Mouse (Mus musculus) intestine, embryonic 16.5 days (tissue): ENCODE data around the gene Pan2. TPM values are rescaled to one million over a fixed set of nuclear protein-coding genes. Genes with fewer than 3 reads are reported as not detected.
"Not testable (repeated sequence)": the region's sequence is repeated elsewhere in the genome, so short reads cannot be mapped to it uniquely, and the experiment has no call there.

Experiments
- ATAC-seq: fragments of 200-750 bp; cut with Nextera tagmentation; 2 replicates; pipeline ENCODE4 v1.8.0; 2017; ENCODE audit warnings: moderate TSS enrichment, moderate library complexity
- H3K27ac ChIP-seq: fragments of 300-500 bp; sonication (generic); 2 replicates; pipeline ENCODE4 v1.5.1; 2014; ENCODE audit warnings: mild to moderate bottlenecking, low read length
- H3K27me3 ChIP-seq: fragments of 300-500 bp; sonication (generic); replicated peaks from 2 replicates; pipeline ENCODE4 v1.6.1; 2014; ENCODE audit warnings: low read length, control low read depth, mixed read lengths; ENCODE audit not compliant: control insufficient read depth, insufficient read depth
- H3K36me3 ChIP-seq: fragments of 300-500 bp; sonication (generic); 2 replicates; pipeline ENCODE4 v1.6.1; 2014; ENCODE audit warnings: low read length, control low read depth; ENCODE audit not compliant: control insufficient read depth, insufficient read depth
- H3K4me1 ChIP-seq: fragments of 300-500 bp; sonication (generic); 2 replicates; pipeline ENCODE4 v1.6.1; 2014; ENCODE audit warnings: low read length, control low read depth, mixed read lengths; ENCODE audit not compliant: control insufficient read depth, insufficient read depth
- H3K4me2 ChIP-seq: fragments of 300-500 bp; sonication (generic); 2 replicates; pipeline ENCODE4 v1.6.1; 2014; ENCODE audit warnings: low read depth, low read length, control low read depth
- H3K4me3 ChIP-seq: fragments of 300-500 bp; sonication (generic); 2 replicates; pipeline ENCODE4 v1.5.1; 2014; ENCODE audit warnings: mild to moderate bottlenecking, low read length
- H3K9ac ChIP-seq: fragments of 300-500 bp; sonication (generic); 2 replicates; pipeline ENCODE4 v1.6.1; 2014; ENCODE audit warnings: low read depth, low read length
- H3K9me3 ChIP-seq: fragments of 300-500 bp; sonication (generic); 2 replicates; pipeline ENCODE4 v1.6.1; 2016; ENCODE audit warnings: low read length, control low read depth; ENCODE audit not compliant: control insufficient read depth
- WGBS: fragments of 180-500 bp; shearing (Covaris S2); extraction: QIAGEN DNeasy Blood & Tissue Kit; methylation state at CpG from one replicate; pipeline ENCODE4 v1.1.7; 2014; 5-methylcytosine and 5-hydroxymethylcytosine counted together
- polyA plus RNA-seq: library from polyadenylated mRNA; unstranded; fragments of >200 nt; fragmentation: Nextera tagmentation; extraction: Ambion mirVana; gene quantifications from 2 replicates; pipeline ENCODE4 v1.2.1, GENCODE M21; 2015

The Pan2 gene
- polyA plus RNA-seq: 24.7 and 25.5 TPM in 2 replicates

GRCm38 (mm10) chr10:128303126-128304021 is at the start of gene Pan2:
TSS of gene Pan2 (plus strand) at chr10:128303335.
- no peaks in the 10 kb centered on the region for H3K9me3 ChIP-seq
- peak; percentile 99 for ATAC-seq
- WGBS: under 1% methylated on average over 37 of the region's 37 CpGs
- H3K27ac ChIP-seq: peak within 1 kb of the TSS; percentile 96
- no peaks in the 10 kb centered on the region for H3K27me3 ChIP-seq
- H3K36me3 ChIP-seq: 0 out of 2 replicates have a peak, but pooled peaks cover 4% of the 10 kb centered on the region
- peak within 1 kb of the TSS; percentile 96 for H3K4me2 ChIP-seq
- peak within 1 kb of the TSS; percentile 73 for H3K4me3 ChIP-seq
- peaks cover 10% of the 10 kb centered on the region for H3K4me1 ChIP-seq
- peak within 1 kb of the TSS; percentile 89 for H3K9ac ChIP-seq

- no peak within 1 kb of the TSS for H3K4me3 ChIP-seq
- WGBS: 79% methylated on average over 4 of the region's 4 CpGs
- H3K4me1 ChIP-seq: no peaks in the 10 kb centered on the region
- H3K27me3 ChIP-seq: no peaks in the 10 kb centered on the region
- H3K9ac ChIP-seq: no peak within 1 kb of the TSS
- 0 out of 2 replicates have a peak, but pooled peaks have one; percentile 46 for ATAC-seq
- H3K9me3 ChIP-seq: no peaks in the 10 kb centered on the region
- H3K4me2 ChIP-seq: no peak within 1 kb of the TSS
- H3K36me3 ChIP-seq: peaks cover 3% of the 10 kb centered on the region; the same call in 1 of the 2 replicates
- H3K27ac ChIP-seq: no peak within 1 kb of the TSS
Measured at GRCm38 (mm10) chr10:128253677-128254255, 49.4 kb upstream of the Pan2 start, which contains the start of gene Apon. TSS of gene Apon (plus strand) at chr10:128254096.

DNA sequence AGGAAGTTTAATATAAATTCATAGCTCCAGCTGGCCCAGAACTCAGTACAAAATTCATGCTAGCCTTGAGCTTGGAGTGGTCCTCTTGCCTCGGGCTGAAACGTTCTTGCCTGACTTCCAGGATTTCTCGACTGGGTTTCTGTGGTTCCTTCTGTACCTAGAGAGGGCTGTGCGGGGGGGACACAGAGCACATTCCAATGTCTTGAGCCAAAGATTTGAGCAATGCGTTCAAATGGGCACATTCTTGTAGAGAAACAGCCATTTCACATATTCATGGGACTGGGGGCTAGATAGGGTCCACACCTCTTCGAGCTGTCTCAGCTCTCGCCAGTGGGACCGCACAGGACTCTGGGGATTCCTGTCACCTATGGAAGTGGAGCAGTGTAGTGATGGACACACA is 47.2 kb upstream of the Pan2 start:
- Histone ChIP-seq H3K36me3 (no peaks in the 10 kb centered on the region), H3K9ac (no peak overlapping the region), H3K27me3 (no peaks in the 10 kb centered on the region), H3K9me3 (no peaks in the 10 kb centered on the region), H3K4me1 (no peaks in the 10 kb centered on the region), H3K4me3 (no peak overlapping the region), H3K4me2 (no peak overlapping the region), H3K27ac (no peak overlapping the region)
- WGBS: 84% methylated on average over 8 of the region's 8 CpGs
- ATAC-seq: no peak

GRCm38 (mm10) chr10:128256328-128256727 is 46.8 kb upstream of the Pan2 start:
- Histone ChIP-seq H3K9ac (no peak overlapping the region), H3K4me3 (no peak overlapping the region), H3K4me1 (no peaks in the 10 kb centered on the region), H3K27ac (no peak overlapping the region), H3K36me3 (no peaks in the 10 kb centered on the region), H3K9me3 (no peaks in the 10 kb centered on the region), H3K4me2 (no peak overlapping the region), H3K27me3 (no peaks in the 10 kb centered on the region)
- 84% methylated on average over 8 of the region's 8 CpGs for WGBS
- no peak for ATAC-seq

- no peak for ATAC-seq
Measured at GRCm38 (mm10) chr10:128258953-128259352, 44.2 kb upstream of the Pan2 start.

GRCm38 (mm10) chr10:128259946-128260345 is 43.2 kb upstream of the Pan2 start:
- no peaks in the 10 kb centered on the region for H3K4me1 ChIP-seq
- no peaks in the 10 kb centered on the region for H3K27me3 ChIP-seq
- no peak overlapping the region for H3K9ac ChIP-seq
- no peaks in the 10 kb centered on the region for H3K36me3 ChIP-seq
- ATAC-seq: no peak
- H3K4me2 ChIP-seq: no peak overlapping the region
- H3K27ac ChIP-seq: no peak overlapping the region
- WGBS: 85% methylated on average over 5 of the region's 5 CpGs
- no peak overlapping the region for H3K4me3 ChIP-seq
- no peaks in the 10 kb centered on the region for H3K9me3 ChIP-seq

More at GRCm38 (mm10) chr10:128258953-128259352, 44.2 kb upstream of the Pan2 start:
- no peak overlapping the region for H3K4me2 ChIP-seq
- H3K27ac ChIP-seq: no peak overlapping the region
- no peak overlapping the region for H3K9ac ChIP-seq
- no peaks in the 10 kb centered on the region for H3K4me1 ChIP-seq
- H3K9me3 ChIP-seq: no peaks in the 10 kb centered on the region
- no peaks in the 10 kb centered on the region for H3K27me3 ChIP-seq
- H3K36me3 ChIP-seq: no peaks in the 10 kb centered on the region
- WGBS: 73% methylated on average over 4 of the region's 4 CpGs
- H3K4me3 ChIP-seq: no peak overlapping the region

- not testable (repeated sequence) for ATAC-seq
- WGBS: 78% methylated on average over 7 of the region's 7 CpGs
Measured at GRCm38 (mm10) chr10:128260376-128260775, 42.8 kb upstream of the Pan2 start.

DNA sequence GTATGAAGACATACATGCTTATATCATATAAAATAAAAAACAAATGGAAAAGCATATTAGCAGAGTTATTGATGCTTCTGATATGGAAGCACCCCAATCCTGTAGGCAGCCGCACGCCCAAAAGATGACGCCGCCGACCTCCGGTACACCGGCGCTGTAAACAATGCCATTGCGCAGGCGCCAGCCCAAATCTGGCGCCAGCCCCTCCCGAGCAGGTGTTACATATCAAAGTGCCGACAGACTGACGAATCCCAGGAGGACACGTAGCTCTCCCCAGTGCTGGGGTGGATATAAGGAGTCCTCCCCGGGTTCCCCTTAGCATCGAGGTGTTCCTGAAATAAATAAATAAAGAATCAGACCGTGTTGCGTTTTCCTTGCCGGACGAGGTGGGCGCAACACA is 40.8 kb upstream of the Pan2 start:
- Histone ChIP-seq H3K4me1 (no peaks in the 10 kb centered on the region), H3K36me3 (no peaks in the 10 kb centered on the region), H3K4me3 (no peak overlapping the region), H3K4me2 (no peak overlapping the region), H3K27me3 (no peaks in the 10 kb centered on the region), H3K9ac (no peak overlapping the region), H3K9me3 (no peaks in the 10 kb centered on the region), H3K27ac (no peak overlapping the region)
- WGBS: 73% methylated on average over 22 of the region's 22 CpGs
- ATAC-seq: no peak

More at GRCm38 (mm10) chr10:128260376-128260775, 42.8 kb upstream of the Pan2 start:
- H3K4me2 ChIP-seq, H3K27me3 ChIP-seq, H3K9me3 ChIP-seq, H3K27ac ChIP-seq, H3K4me3 ChIP-seq, H3K4me1 ChIP-seq, H3K36me3 ChIP-seq, H3K9ac ChIP-seq: not testable (repeated sequence)

GRCm38 (mm10) chr10:128263393-128264310 is 39.5 kb upstream of the Pan2 start:
- H3K4me3 ChIP-seq: no peak overlapping the region
- ATAC-seq: no peak
- no peaks in the 10 kb centered on the region for H3K27me3 ChIP-seq
- no peak overlapping the region for H3K9ac ChIP-seq
- H3K4me2 ChIP-seq: no peak overlapping the region
- H3K36me3 ChIP-seq: no peaks in the 10 kb centered on the region
- H3K9me3 ChIP-seq: no peaks in the 10 kb centered on the region
- no peak overlapping the region for H3K27ac ChIP-seq
- WGBS: 74% methylated on average over 6 of the region's 6 CpGs
- H3K4me1 ChIP-seq: no peaks in the 10 kb centered on the region
